Mouse (Mus musculus) Muller cell, postnatal 12 days (primary cell): ENCODE data around the gene Kif5c.

Experiments
- DNase-seq: peaks from one replicate; pipeline ENCODE4 v3.0.0-alpha.2; 2015; ENCODE audit errors: inconsistent ontology term

The Kif5c gene

DNA sequence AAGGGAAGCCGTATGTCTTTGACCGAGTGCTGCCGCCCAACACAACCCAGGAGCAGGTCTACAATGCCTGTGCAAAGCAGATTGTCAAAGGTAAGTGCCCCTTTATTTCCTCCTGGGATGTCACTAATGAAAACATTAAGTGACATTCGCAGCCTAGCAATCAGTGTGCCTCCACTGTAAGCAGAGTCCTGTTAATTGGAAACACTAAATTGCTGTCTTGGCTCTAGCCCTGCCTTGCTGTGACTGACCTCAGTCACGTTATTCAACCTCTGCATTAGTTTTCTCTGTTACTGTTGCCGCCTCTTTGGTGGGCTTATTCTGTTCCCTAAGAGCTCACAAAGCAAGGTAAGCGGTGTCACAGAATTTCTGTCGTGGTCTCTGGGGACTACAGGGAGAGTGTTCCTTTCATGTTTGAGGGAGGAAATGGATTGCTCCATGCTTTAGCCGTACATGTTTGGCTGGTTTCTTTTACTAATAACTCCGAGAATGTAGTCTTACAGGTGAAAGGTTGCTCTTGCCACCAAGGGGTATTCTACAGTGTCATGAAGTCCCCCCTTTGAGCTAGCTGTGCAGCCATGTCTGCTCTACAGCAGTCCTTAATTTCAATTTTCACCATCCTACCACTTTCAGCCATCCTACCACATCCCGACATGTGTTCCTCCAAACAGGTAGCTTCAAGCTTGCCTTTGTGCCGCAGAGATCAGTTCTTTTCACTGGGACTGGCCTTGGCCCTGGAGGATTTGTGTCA is 52.8 kb downstream of the Kif5c start:
- no peak for DNase-seq

DNA sequence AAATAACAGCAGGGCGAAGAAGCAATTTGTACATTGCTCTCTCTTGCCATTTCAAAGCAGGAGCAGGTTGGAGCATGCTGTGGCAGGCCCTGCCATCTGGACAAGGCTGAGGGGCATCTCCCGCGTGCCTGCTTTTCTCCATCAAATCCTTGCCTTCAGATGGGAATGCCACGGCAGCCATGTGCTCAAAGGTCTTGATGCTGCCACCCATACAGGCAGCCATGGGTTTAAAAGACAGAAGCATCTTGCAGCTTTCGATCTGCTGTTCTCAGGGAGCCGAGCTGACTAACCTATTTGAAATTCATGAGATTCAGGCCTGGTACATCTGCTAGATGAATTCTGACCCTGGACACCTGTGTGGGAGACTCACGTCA is 53.4 kb downstream of the Kif5c start:
- no peak for DNase-seq

DNA sequence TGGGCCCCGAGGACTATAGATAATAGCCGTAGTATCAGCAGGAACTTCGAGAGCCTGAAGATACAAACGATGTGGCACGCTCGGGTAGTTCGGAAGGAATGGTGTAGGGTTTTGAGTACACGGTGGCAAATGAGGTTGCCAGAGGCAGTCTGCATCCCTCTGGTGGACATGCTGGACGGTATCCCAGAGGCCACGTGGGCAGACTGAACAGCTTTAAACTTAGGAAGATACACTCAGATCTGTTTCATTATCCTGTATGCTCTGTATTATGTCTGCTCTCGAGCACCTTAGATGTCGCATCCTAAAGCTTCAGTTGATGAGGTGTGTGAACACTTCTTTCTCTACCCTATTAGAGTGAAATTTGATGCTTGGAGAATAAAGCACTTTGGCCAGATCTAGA is 56.9 kb downstream of the Kif5c start:
- no peak for DNase-seq

DNA sequence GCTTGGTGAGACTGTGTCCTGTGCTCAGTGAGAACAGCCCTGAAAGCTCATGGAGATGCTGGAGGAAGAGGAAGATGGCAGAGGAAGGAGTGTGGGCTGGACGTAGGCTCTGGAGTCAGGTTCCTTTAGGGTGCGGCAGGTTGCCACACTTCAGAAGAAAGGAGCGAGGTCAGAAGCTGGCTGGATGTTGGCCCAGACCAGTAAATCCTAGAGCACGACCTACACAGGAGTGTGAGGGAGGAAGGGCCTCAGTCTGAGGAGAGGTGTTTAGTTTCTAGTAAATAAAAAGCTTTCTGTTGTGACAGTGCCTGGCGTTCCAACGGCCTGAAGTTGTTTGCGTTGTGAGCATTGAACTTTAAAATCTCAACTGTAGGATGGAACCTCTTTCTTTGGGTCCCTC is 59.3 kb downstream of the Kif5c start:
- DNase-seq: no peak

DNA sequence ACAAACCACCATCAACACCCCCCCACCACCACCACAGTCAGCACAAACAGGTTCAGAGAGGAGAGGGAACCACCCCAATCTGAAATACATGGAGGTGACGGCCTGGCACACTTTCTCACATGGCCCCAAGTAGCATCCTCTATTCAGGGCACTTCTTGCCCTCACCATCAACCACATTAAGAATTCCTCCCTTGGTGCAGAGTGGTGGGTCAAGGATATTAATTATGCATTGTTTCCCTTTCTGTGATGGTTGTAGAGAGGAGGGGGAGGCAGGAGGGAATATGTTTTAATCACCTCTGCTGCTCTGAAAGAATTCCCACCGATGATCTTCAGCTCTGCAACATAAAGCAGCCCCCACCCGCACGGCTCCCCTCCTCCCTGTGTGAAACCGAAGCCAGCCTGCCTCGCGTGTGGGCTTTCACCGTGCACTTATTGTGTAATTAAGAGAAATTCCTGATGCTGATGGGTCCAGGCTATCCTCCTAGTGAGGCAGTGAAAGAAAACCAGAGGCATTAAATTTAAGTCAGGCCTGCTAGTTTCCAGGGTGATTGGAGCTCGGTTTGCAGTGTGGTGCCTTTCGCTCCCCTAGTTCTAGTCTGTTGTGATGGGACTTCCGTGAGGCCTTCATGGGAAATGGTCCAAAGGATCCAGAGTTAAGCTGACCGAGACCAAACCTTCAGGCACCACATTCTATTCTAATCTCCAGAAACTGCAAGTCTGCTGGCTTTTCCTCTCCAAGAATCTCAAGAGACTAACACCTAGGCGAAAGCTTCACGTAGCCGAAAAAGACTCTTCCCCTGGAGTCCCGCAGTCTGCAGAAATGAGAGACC is 60.3 kb downstream of the Kif5c start:
- DNase-seq: no peak

DNA sequence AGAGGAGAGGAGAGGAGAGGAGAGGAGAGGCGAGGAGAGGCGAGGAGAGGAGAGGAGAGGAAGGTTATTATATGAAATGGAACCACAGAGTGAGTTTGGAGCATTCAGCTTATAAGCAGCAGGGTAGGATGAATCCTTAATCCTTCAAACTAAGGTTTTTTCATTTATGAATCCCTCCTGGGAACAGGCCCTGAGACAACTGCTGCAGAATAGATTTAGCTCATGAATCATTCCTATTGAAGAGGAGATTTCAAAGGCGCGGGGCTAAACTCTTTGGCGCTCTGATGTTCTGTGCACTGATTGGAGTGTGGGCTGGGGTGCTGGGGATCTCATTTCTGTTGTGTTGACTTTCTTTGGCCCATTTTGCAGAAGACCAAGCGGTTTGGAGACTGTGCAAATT is 63.7 kb downstream of the Kif5c start:
- no peak for DNase-seq

DNA sequence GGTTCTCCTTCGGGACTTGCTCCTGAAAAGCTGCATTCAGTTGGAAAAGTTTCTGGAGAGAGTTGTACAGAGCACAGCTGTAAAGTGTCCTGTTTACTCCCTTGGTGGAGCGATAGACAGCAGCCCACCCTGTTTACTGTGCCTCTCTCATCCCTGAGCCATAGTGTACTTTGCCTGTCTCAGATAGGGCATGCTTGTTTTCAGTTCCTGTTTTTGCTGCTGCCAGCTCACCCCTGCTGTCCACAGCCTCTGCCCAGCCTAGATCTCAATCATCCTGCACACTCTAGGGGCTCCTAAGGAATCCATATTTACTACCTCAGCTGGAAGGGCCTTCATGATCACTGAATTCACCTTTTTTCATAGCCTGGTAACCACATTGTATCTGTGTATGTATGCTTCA is 65.7 kb downstream of the Kif5c start:
- no peak for DNase-seq

DNA sequence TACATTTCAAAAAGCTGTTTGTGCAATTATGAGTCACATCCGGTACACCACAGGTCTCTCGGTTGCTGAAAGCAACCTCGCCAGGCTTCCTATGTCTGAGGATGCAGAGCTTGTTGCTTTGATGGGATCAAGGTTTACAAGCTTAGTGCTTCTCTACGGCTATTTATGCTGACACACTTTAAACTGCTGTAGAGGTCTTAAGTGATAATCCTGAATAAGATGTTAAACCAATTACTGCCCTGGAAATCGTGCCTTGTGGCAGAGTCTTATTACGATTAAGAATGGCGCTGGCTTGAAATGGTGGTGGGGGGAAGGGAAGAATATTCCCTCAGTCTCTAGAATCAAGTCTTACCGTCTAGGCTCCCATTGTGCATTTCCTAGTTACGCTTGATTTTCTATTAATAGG is 71.3 kb downstream of the Kif5c start:
- no peak for DNase-seq

DNA sequence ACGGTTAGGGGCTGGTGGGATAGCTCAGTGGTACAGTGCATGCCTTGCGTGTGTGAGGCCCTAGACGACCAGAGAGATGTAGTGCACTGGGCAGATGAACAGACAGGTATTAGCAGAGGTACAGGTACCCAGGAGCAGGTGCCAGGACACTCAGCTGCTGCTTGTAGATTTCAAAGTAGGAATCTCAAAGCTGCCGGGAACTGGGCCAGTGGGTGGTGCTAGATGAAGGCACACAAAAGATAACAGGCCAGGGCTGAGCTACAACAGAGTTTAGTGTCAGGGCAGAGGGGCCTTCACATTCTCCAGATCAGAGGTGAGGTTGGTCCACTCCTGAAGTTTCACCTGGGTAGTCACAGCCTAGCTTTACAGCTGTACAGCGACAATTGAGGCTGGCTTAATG is 72.3 kb downstream of the Kif5c start:
- no peak for DNase-seq

DNA sequence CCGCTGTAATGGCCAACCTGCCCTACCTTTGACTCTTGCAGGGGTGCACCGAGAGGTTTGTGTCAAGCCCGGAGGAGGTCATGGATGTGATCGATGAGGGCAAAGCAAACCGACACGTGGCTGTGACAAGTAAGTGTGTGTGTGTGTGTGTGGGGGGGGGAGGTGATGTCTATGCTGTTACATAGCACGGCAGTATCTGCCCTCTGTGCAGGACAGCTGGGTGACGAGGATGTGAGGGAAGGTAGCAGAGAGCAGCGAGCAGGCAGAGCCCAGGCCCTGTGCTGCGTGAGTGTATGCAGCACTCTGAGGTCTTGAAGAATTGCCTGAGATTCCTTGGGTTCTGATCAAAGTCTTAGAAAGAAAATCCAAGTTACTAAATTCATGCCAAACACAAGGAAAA is 75.6 kb downstream of the Kif5c start:
- no peak for DNase-seq

DNA sequence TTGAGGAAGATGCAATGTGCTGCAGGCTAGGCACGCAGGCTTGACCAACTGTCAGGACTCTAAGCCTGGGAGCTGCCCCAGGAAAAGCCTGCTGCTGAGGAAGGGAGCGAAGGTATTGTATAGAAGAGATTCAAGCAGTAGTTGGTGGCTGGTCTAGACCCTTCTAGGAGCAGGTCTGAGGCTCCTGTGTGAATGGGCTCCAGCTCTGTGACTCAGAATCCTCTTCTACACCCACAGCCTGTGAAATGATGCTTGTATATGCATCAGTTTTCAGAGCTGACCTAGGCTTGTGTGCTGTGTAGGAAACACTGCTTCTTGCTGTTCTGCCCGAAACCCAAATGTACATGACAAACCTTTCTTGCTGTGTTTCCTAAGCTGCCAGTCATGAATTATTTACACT is 76.4 kb downstream of the Kif5c start:
- DNase-seq: no peak

DNA sequence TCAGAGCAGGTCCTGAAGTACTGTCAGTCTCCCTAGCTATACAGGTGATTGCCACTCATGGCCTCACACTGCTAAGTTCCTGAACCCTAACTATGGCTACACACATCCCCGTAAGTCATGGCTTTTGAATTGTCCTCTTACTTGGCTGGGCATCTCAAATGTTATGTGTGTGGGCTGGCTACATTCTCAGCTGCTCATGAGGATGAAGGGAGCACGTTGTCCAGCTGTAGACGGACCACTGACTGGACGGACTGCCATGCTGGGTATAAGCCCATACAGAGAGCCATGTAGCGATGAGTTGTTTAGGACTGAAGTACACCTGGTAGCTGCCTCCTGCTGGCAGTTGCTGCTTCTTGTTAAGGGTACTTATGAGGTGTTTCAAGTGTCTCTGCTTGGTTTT is 79.8 kb downstream of the Kif5c start:
- no peak for DNase-seq

DNA sequence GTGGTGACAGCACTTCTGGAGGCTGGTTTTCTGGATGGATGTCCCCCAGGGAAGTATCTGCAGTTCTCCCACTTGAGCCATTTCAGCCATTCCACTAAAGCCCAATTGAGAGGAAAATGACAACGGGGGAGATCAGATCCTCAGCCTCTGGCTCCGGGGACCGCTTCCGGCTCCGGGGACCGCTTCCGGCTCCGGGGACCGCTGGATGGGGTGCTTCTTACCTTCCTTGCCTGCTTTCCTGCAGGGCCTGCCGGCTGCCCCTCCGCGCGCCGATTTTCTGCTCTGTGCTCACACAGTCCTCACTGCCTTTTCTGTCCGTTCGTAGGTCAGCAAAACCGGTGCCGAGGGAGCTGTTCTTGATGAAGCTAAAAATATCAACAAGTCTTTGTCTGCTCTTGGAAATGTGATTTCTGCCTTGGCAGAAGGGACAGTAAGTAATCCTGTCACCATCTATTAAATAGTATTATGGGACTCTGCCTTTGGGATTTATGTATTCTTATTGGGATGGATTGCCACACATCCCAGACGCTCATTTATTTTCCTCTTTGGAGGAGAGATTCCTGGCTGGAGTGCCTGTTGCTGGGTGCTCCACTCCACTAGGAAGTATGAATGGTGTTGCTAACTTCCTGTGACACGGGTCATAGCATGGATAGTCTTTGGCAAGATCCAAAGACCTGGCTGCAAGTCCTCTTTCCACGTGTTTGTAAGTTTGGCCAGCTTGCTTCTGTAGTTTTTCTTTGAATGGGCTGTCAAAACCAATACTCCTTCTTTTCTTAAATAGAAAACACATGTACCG is 81.3 kb downstream of the Kif5c start:
- DNase-seq: no peak

DNA sequence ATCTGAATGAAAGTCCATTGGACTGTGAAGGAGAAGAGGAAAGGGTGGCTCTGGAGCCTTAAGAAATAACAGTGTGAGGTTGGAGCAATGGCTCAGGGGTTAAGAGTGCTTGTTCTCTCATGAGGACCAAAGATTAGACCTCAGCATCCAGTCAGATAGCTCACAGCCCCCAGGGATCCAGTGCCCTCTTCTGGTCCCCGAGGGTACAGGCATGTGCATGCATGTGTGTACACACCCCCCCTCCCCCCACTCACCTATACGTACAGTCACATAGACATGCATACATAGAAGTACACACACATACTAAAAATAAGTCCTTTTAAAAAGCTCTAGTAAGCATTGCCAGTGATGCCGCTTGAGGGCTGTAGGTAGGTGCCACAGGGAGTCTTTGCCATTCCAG is 91.1 kb downstream of the Kif5c start:
- DNase-seq: no peak

DNA sequence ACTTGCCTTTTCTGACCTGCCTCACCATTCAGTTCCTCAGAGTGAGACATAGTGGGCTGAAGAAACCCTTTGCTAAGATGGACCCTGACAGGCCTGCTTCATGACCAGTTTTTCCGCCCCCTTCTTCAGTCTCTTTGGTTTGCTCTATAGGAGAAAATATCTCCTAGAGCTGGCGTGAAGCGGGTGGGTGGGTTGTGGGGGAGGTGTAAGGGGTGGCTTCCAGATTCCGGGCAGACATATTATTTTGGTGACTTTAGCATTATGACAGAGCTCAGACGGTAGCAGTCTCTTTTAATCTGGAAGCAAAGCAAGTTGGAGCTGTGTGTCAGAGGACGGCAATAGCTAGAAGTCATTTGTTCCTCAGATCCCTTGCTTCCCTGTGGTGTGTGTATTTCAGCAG is 92.6 kb downstream of the Kif5c start:
- DNase-seq: no peak

DNA sequence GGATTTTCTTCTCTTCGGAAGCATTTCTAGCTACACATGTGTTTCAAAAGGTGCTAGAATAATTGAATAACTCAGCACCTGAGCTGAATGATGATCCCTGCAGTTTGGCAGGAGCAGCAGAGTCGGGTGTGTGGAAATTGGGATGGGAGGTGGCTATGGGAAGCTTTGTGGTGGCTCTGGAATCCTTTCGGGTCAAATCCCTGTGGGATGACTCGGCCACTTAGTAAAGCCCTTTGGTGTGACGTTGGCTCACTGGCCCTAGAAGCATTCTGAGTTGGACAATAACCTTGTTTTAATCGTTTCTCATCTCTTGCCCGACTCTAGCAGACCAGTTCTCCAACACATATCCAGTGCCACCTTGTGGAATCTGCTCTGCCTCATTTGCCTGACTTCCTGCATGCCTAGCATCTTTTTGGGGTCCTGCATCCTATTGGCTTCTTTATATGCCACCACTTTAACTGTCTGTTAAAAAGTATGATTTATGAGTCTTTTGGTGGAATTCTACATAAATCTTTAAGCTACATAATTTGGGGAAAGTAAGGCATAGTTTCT is 93.3 kb downstream of the Kif5c start:
- DNase-seq: peak; percentile 89

DNA sequence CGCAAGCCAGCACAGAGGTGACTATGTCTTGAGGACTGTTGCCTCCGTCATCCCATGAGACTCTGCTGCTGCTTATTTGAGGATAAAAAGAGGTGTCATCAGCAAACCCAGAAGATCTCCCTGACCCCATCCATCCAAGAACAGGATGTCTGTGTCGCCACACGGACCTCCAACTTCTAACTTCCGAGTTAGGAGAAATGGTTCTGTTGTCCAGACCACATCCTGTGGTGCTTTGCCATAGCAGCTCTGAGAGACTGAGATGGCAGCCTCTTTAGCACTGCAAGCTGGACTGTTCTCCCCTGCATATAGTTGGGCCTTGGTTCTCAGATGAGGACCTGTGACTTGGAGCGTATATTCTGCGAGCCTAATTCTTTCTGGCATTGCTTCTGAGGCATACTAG is 97.4 kb downstream of the Kif5c start:
- DNase-seq: no peak

DNA sequence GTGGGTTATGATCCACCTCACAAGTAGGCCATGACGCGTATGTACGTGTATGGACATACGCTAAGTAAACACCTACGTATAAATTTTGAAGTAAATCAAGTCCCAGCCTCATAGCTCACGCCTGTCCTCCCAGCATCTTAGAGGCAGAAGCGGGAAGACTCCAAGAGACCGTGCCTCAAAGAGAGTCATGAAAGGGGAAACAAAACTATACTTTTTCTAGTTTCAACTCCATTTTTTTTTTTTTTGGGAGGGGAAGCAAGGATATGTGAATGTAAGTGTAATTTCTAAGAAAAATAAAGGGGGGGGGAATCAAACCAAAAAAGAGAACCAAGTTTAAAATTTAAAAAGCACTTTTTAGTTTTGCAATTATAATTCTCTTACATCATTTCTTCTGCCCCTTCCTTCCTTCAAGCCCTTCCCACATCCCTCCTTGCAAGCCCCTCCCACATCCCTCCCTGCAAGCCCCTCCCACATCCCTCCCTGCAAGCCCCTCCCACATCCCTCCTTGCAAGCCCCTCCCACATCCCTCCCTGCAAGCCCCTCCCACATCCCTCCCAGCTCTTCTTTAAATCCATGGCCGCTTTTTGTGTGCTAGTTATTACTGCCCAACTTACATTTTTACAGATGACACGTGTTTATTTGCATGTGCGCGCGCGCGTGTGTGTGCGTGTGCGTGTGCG is 98.5 kb downstream of the Kif5c start:
- DNase-seq: no peak

DNA sequence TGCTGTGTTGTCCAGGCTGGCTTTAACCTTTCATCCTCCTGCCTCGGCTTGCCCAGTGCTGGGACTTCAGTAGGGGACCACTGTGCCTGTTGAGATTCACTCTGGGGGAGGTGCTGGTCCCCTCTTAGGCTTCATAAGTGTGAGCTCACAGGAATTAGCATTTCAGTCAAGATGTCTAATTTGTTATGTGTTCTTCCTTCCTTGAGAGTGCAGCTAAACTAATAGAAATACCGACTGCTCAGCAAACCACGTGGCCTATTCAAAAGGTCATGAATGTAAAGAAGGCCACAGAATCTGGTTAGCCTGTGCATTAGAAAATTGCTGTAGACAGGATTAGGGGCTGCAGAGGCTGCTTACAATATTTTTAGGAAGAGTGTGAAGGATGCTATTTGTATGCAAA is 99.4 kb downstream of the Kif5c start:
- no peak for DNase-seq

DNA sequence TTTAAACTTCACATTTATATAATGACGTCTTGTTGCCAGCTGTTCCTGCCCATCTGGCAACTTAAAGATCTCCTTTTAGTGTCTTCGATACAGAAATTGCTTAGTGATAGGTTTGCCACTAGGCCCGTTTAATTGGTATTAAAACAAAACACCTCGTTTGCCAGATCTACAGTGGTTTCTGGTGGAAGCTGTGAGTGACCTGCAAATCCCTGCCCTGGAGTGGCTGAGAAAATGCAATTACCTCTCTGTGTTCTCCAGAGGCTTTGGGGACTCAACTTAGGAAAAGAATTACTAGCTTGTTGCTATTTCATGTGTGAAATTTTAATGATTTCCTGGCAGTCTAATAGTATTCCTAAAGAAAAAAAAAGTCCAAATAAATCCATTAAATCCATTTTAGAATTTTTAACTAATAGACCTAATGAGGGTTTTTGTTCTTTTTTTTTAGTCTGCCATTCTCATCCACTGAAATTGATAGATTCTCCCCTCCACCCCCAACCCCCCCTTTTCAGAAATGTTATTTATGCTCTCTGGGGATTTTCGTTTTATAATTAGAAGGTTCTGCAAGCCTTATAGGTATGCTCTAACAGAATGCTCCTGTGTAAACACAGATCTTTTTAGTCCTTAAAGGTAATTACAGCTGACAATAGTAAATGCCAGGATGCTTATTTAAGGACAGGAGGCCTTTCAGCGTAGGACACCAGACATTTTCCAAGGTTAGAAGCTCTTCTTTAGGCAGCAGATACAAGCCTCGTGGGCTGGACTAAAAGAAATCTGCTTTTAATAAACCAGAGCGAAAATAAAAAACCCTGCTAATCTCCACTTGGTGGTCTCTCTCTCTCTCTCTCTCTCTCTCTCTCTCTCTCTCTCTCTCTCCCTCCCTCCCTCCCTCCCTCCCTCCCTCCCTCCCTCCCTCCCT is 100.1 kb downstream of the Kif5c start:
- DNase-seq: peak; percentile 86

DNA sequence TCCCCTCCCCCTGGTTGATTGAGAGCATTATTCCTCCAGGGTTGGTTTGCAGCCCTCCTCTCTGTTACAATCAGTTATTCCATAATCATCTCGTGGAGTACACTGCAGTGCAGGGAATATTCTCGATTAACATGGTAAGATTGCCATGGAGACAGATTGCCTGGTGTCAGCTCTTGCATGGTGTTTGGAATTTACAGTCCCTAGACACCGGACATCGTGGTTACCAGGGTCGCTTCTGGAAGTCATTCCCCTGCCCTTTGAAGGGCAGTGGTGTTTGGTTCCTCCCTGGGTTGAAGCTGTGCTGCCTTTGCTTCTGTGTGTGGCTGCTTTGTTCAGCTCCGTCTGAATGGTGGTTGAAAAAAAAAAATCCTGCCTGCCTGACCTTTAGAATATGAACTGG is 100.8 kb downstream of the Kif5c start:
- DNase-seq: peak; percentile 48
